Mouse (Mus musculus): ENCODE measurements around the gene Nop16. TPM values are rescaled to one million over a fixed set of nuclear protein-coding genes. Genes with fewer than 3 reads are reported as not detected.

Nop16 gene
- total and polyA plus RNA-seq, 2 experiments from 2014 or later, result 19.7 to 53.0 TPM

DNA sequence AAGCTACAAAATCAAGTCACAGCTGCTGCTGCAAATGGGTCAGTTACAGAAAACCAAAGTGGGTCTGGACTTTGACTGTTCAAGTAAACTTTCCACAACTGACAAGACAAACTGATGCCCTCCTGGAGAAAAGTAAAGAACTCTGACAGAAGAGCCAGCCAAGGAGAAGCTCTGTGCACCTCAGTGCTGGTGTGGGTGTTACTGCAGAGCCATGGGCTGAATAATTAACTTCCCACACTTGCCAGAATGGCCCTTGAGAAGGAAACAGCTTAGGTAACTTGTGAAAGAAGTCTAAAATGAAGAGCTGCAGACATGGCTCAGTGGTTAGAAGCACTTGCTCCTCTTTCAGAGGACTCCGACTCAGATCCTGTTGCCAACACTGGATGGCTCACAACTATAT is 32.2 kb downstream of the Nop16 start:
- ATAC-seq (no peak), DNase-seq (ENCODE audit: low spot score) (no peak)
- no peak overlapping the region for H3K4me2 ChIP-seq (ENCODE audit: low read depth, low read length)
- TF ChIP-seq CTCF (IDR thresholded peaks at IDR 0.05; ENCODE audit: low read depth), result no peak
- H3K36me3 ChIP-seq (ENCODE audit: insufficient read depth, low read length), result peaks cover 83% of the 10 kb centered on the region
- no peaks in the 10 kb centered on the region for H3K27me3 ChIP-seq (ENCODE audit: insufficient read depth, low read length)
- no peak overlapping the region for H3K9ac ChIP-seq (replicated peaks; ENCODE audit: low read length)
- H3K4me1 ChIP-seq (ENCODE audit: insufficient read depth, low read length), result no peaks in the 10 kb centered on the region
- no peaks in the 10 kb centered on the region for H3K9me3 ChIP-seq (ENCODE audit: low read length)
- H3K4me3 ChIP-seq (ENCODE audit: low read length), result no peak overlapping the region
- WGBS, result 100% methylated on average over 1 of the region's 1 CpGs
- no peak overlapping the region for H3K27ac ChIP-seq

DNA sequence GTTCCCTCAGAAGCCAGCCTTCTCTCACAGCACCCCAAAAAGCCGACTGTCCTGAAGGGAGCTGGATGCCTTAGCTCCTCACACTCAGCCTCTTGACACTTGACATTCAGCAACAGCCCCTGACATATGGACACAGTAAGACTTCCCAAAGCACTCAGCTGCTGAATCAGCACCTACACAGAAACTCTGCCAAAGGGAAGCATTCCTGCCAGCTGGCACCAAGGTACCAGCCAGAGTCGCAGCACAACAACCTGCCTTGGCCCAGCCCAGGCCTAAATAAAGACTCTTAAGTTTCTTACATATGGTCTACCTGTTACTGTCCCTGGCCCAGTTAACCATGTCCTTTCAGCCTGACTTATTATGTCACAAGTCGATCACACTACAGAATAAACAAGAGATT is 33.1 kb downstream of the Nop16 start:
- TF ChIP-seq CTCF (IDR thresholded peaks at IDR 0.05; ENCODE audit: low read depth), result no peak
- Histone ChIP-seq H3K4me3 (ENCODE audit: low read length) (no peak overlapping the region), H3K36me3 (ENCODE audit: insufficient read depth, low read length) (peaks cover 84% of the 10 kb centered on the region), H3K27me3 (ENCODE audit: insufficient read depth, low read length) (no peaks in the 10 kb centered on the region), H3K4me1 (ENCODE audit: insufficient read depth, low read length) (no peaks in the 10 kb centered on the region), H3K4me2 (ENCODE audit: low read depth, low read length) (no peak overlapping the region), H3K9ac (replicated peaks; ENCODE audit: low read length) (no peak overlapping the region), H3K27ac (no peak overlapping the region), H3K9me3 (ENCODE audit: low read length) (no peaks in the 10 kb centered on the region)
- ATAC-seq (0 out of 2 replicates have a peak, but pooled peaks have one; percentile 29), DNase-seq (ENCODE audit: low spot score) (peak; percentile 43)
- WGBS, result 72% methylated on average over 3 of the region's 3 CpGs

DNA sequence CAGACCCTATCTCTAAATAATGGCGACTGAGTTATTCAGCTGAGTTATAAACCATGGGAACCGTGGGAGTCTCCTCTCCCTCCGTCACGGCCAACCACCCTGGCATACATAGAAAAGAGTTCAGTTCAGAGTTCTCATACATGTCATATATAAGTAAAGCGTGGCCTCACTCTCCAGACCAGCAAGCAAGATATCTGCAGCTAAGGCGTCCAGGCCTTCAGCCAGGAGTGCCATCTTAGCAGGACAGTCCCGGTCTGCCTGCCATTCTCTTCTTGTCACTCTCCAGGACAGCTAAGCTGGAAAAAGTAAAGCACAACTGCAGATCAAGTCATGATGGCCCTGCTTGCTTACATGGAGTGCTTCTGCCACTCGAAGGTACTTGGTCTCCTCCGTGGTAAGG is 33.7 kb downstream of the Nop16 start:
- H3K36me3 ChIP-seq (ENCODE audit: insufficient read depth, low read length), result peaks cover 80% of the 10 kb centered on the region
- no peaks in the 10 kb centered on the region for H3K27me3 ChIP-seq (ENCODE audit: insufficient read depth, low read length)
- TF ChIP-seq CTCF (IDR thresholded peaks at IDR 0.05; ENCODE audit: low read depth), result no peak
- H3K9me3 ChIP-seq (ENCODE audit: low read length), result no peaks in the 10 kb centered on the region
- H3K4me1 ChIP-seq (ENCODE audit: insufficient read depth, low read length), result no peaks in the 10 kb centered on the region
- ATAC-seq, result no peak
- no peak overlapping the region for H3K27ac ChIP-seq
- WGBS, result 96% methylated on average over 9 of the region's 9 CpGs
- DNase-seq (ENCODE audit: low spot score), result no peak
- H3K4me2 ChIP-seq (ENCODE audit: low read depth, low read length), result no peak overlapping the region
- H3K4me3 ChIP-seq (ENCODE audit: low read length), result no peak overlapping the region
- H3K9ac ChIP-seq (replicated peaks; ENCODE audit: low read length), result no peak overlapping the region

GRCm38 (mm10) chr13:54548036-54548435 is 41.9 kb downstream of the Nop16 start:
- Histone ChIP-seq H3K27ac (no peak overlapping the region), H3K27me3 (ENCODE audit: insufficient read depth, low read length) (no peaks in the 10 kb centered on the region), H3K9me3 (ENCODE audit: low read length) (no peaks in the 10 kb centered on the region), H3K4me3 (ENCODE audit: low read length) (no peak overlapping the region), H3K4me1 (ENCODE audit: insufficient read depth, low read length) (no peaks in the 10 kb centered on the region), H3K9ac (replicated peaks; ENCODE audit: low read length) (no peak overlapping the region), H3K4me2 (ENCODE audit: low read depth, low read length) (no peak overlapping the region), H3K36me3 (ENCODE audit: insufficient read depth, low read length) (peaks cover 46% of the 10 kb centered on the region)
- ATAC-seq (no peak), DNase-seq (ENCODE audit: low spot score) (no peak)
- 86% methylated on average over 7 of the region's 7 CpGs for WGBS
- no peak for TF ChIP-seq CTCF (IDR thresholded peaks at IDR 0.05; ENCODE audit: low read depth)

Small RNA genes lying within 50 kb of the gene (microRNA-seq; reads per million reads assigned to microRNA genes)
- 0 reads per million in 2 experiments for gene Gm24195

Other genes starting within 250 kb of the Nop16 start
- gene Cplx2, start 218.7 kb downstream of the Nop16 start, total RNA-seq (2014; rRNA removed), result 118 and 120 TPM in 2 replicates
- gene Cplx2, start 218.7 kb downstream of the Nop16 start, polyA plus RNA-seq (2015; fragmentation: Nextera tagmentation; extraction: Ambion mirVana), result 46.2 and 47.4 TPM in 2 replicates
- gene Thoc3, start 121.2 kb downstream of the Nop16 start, total RNA-seq (2014; rRNA removed), result 67.2 and 120 TPM in 2 replicates
- gene Thoc3, start 121.2 kb downstream of the Nop16 start, polyA plus RNA-seq (2015; fragmentation: Nextera tagmentation; extraction: Ambion mirVana), result 107 and 108 TPM in 2 replicates
- 17.1 and 18.3 TPM in 2 replicates for gene Simc1, start 86.3 kb downstream of the Nop16 start, total RNA-seq (2014; rRNA removed)
- 9.3 and 9.5 TPM in 2 replicates for gene Simc1, start 86.3 kb downstream of the Nop16 start, polyA plus RNA-seq (2015; fragmentation: Nextera tagmentation; extraction: Ambion mirVana)
- gene 4833439L19Rik, start 24.7 kb downstream of the Nop16 start, total RNA-seq (2014; rRNA removed), result 248 and 278 TPM in 2 replicates
- gene 4833439L19Rik, start 24.7 kb downstream of the Nop16 start, polyA plus RNA-seq (2015; fragmentation: Nextera tagmentation; extraction: Ambion mirVana), result 221 and 231 TPM in 2 replicates
- gene Arl10, start 15.1 kb downstream of the Nop16 start, total RNA-seq (2014; rRNA removed), result 159 and 240 TPM in 2 replicates
- 66.3 and 69.7 TPM in 2 replicates for gene Arl10, start 15.1 kb downstream of the Nop16 start, polyA plus RNA-seq (2015; fragmentation: Nextera tagmentation; extraction: Ambion mirVana)
- 177 and 187 TPM in 2 replicates for gene Higd2a, start 117 bp upstream of the Nop16 start, total RNA-seq (2014; rRNA removed)
- gene Higd2a, start 117 bp upstream of the Nop16 start, polyA plus RNA-seq (2015; fragmentation: Nextera tagmentation; extraction: Ambion mirVana), result 355 and 362 TPM in 2 replicates
- 184 and 189 TPM in 2 replicates for gene Cltb, start 21.3 kb upstream of the Nop16 start, total RNA-seq (2014; rRNA removed)
- 312 and 318 TPM in 2 replicates for gene Cltb, start 21.3 kb upstream of the Nop16 start, polyA plus RNA-seq (2015; fragmentation: Nextera tagmentation; extraction: Ambion mirVana)
- gene Faf2, start 31.7 kb upstream of the Nop16 start, total RNA-seq (2014; rRNA removed), result 39.5 and 41.9 TPM in 2 replicates
- 64.0 and 65.0 TPM in 2 replicates for gene Faf2, start 31.7 kb upstream of the Nop16 start, polyA plus RNA-seq (2015; fragmentation: Nextera tagmentation; extraction: Ambion mirVana)
- gene Rnf44, start 103.8 kb upstream of the Nop16 start, total RNA-seq (2014; rRNA removed), result 73.1 and 74.8 TPM in 2 replicates
- 48.8 and 60.1 TPM in 2 replicates for gene Rnf44, start 103.8 kb upstream of the Nop16 start, polyA plus RNA-seq (2015; fragmentation: Nextera tagmentation; extraction: Ambion mirVana)
- gene Cdhr2, start 111.4 kb upstream of the Nop16 start, total RNA-seq (2014; rRNA removed), result 0.22 and 0.37 TPM in 2 replicates
- 0.35 and 0.41 TPM in 2 replicates for gene Cdhr2, start 111.4 kb upstream of the Nop16 start, polyA plus RNA-seq (2015; fragmentation: Nextera tagmentation; extraction: Ambion mirVana)
- gene Gprin1, start 159.8 kb upstream of the Nop16 start, total RNA-seq (2014; rRNA removed), result 146 and 153 TPM in 2 replicates
- gene Gprin1, start 159.8 kb upstream of the Nop16 start, polyA plus RNA-seq (2015; fragmentation: Nextera tagmentation; extraction: Ambion mirVana), result 18.3 and 19.9 TPM in 2 replicates
- 96.8 and 111 TPM in 2 replicates for gene Sncb, start 176.5 kb upstream of the Nop16 start, total RNA-seq (2014; rRNA removed)
- gene Sncb, start 176.5 kb upstream of the Nop16 start, polyA plus RNA-seq (2015; fragmentation: Nextera tagmentation; extraction: Ambion mirVana), result 202 and 222 TPM in 2 replicates
- not detected in 2 replicates for gene Eif4e1b, start 193.9 kb upstream of the Nop16 start, total RNA-seq (2014; rRNA removed)
- gene Eif4e1b, start 193.9 kb upstream of the Nop16 start, polyA plus RNA-seq (2015; fragmentation: Nextera tagmentation; extraction: Ambion mirVana), result not detected in 2 replicates
- gene Tspan17, start 199.3 kb upstream of the Nop16 start, total RNA-seq (2014; rRNA removed), result 53.2 and 60.5 TPM in 2 replicates
- gene Tspan17, start 199.3 kb upstream of the Nop16 start, polyA plus RNA-seq (2015; fragmentation: Nextera tagmentation; extraction: Ambion mirVana), result 143 and 153 TPM in 2 replicates